In genomic region chr5:32192016-32192845, GRCm38 (mm10) we compare ENCODE assay signal across 10 mouse cellular contexts. TPM values are rescaled to one million over a fixed set of nuclear protein-coding genes. Genes with fewer than 3 reads are reported as not detected.
DNase-seq lines count a peak whose midpoint lies in the region; ATAC-seq and TF ChIP-seq lines count a peak whose summit lies in the region.
"Had no signal": no experiment of that assay in that cellular context is flagged by ENCODE, and none has a peak within 500 bp of the region (broad histone marks: within the 10 kb centered on the region; RNA-seq: fewer than 3 reads in every experiment).

No protein-coding gene starts in this region.

- WGBS in kidney, adult 2 months, result 73% methylated on average over 16 of the region's 16 CpGs
- WGBS in intestine, postnatal 0 days, result 51% methylated on average over 16 of the region's 16 CpGs

- peak; percentile 80 for ATAC-seq in intestine, postnatal 0 days

- peak overlapping the region; percentile 44 for H3K27ac ChIP-seq in kidney, adult 2 months (ENCODE audit: insufficient read depth, low read depth, low read length)
- H3K27ac ChIP-seq in CH12.LX (ENCODE audit: insufficient read depth, low read depth), result no peak overlapping the region
- peak overlapping the region; percentile 5 for H3K27ac ChIP-seq in intestine, postnatal 0 days (ENCODE audit: low read depth, low read length)
- H3K27ac ChIP-seq: liver, embryonic 14.5 days had no signal

- no peak overlapping the region for H3K9ac ChIP-seq in CH12.LX (ENCODE audit: insufficient read depth, low read depth)
- H3K9ac ChIP-seq in intestine, postnatal 0 days (ENCODE audit: low read depth, low read length), result no peak overlapping the region
- H3K9ac ChIP-seq: liver, embryonic 14.5 days had no signal

- in situ Hi-C loops in CH12.LX (cut with MboI; ENCODE audit: low pct_ligation_motif_present, low pct_unique_long_range_greater_than_20kb, low sequenced_read_pairs), result loop anchor here (10.0 kb wide), 2 partner anchors 597 to 627 kb away; partner anchors contain the start of gene Mrpl33

- no peak overlapping the region for H3K4me2 ChIP-seq in CH12.LX (ENCODE audit: insufficient read depth, low read depth, poor library complexity, severe bottlenecking)
- peak overlapping the region; percentile 13; the same call in 1 of the 2 replicates for H3K4me2 ChIP-seq in intestine, postnatal 0 days (replicated peaks; ENCODE audit: low read depth)

- no peak for DNase-seq in kidney, adult 2 months
- DNase-seq in kidney, postnatal 25 days, result no peak
- peak; percentile 68 for DNase-seq in CH12.LX (ENCODE audit: extremely low read depth)
- peak; percentile 63 for DNase-seq in c-Kit-positive CD71-negative TER-119-negative erythroid progenitor cells, embryonic 14.5 days (ENCODE audit: low read depth)
- no peak for DNase-seq in embryo, embryonic 10 days (ENCODE audit: low spot score)
- no peak for DNase-seq in gastrocnemius, postnatal 10 days
- DNase-seq in thymus, postnatal 4 days, result no peak
- DNase-seq: cerebellum, adult 8-10 months had no signal

- no peak for TF ChIP-seq POLR2A in kidney, adult 2 months (IDR thresholded peaks at IDR 0.05; ENCODE audit: low read depth, low read length)
- no peak for TF ChIP-seq POLR2A in CH12.LX (IDR thresholded peaks at IDR 0.05; ENCODE audit: low read depth, low read length)

- no peak for TF ChIP-seq CTCF in kidney, adult 2 months (conservative IDR thresholded peaks at IDR 0.05; ENCODE audit: insufficient read depth, insufficient read length, low read depth, low read length)
- no peak for TF ChIP-seq CTCF in CH12.LX (conservative IDR thresholded peaks at IDR 0.05 in 1 of 2, IDR thresholded peaks at IDR 0.05 in 1 of 2; ENCODE audit: low read depth in 2 of 2, low read length in 2 of 2)
- peak; percentile 31 for TF ChIP-seq CTCF in intestine, postnatal 0 days (IDR thresholded peaks at IDR 0.05; ENCODE audit: low read depth)

- TF ChIP-seq EP300 in CH12.LX (IDR thresholded peaks at IDR 0.05; ENCODE audit: low read length), result no peak

- TF ChIP-seq RAD21 in CH12.LX (IDR thresholded peaks at IDR 0.05; ENCODE audit: low read depth, low read length), result no peak

- H3K4me3 ChIP-seq in kidney, adult 2 months (ENCODE audit: insufficient read depth, low read depth, low read length), result no peak overlapping the region
- H3K4me3 ChIP-seq in CH12.LX (replicated peaks in 1 of 3; ENCODE audit: low read depth in 2 of 3, low read length in 2 of 3, poor library complexity in 1 of 3), result no peak overlapping the region
- H3K4me3 ChIP-seq in intestine, postnatal 0 days (ENCODE audit: low read depth, low read length), result no peak overlapping the region

- H3K4me1 ChIP-seq in kidney, adult 2 months (ENCODE audit: control insufficient read depth, insufficient read depth, low read length), result no peaks in the 10 kb centered on the region
- peaks cover 6 to 21% of the 10 kb centered on the region in 2 experiments for H3K4me1 ChIP-seq in CH12.LX (ENCODE audit: control insufficient read depth in 1 of 2, insufficient read depth in 2 of 2)
- H3K4me1 ChIP-seq in intestine, postnatal 0 days (replicated peaks; ENCODE audit: control insufficient read depth, insufficient read depth, low read length), result peaks cover 12% of the 10 kb centered on the region; the same call in 1 of the 2 replicates

- no peaks in the 10 kb centered on the region for H3K36me3 ChIP-seq in kidney, adult 2 months (ENCODE audit: control insufficient read depth, insufficient read depth, low read length)
- H3K36me3 ChIP-seq in CH12.LX (replicated peaks in 1 of 2; ENCODE audit: control insufficient read depth in 1 of 2, insufficient read depth in 1 of 2, low read length in 1 of 2), result no peaks in the 10 kb centered on the region
- H3K36me3 ChIP-seq in intestine, postnatal 0 days (ENCODE audit: control insufficient read depth, insufficient read depth), result no peaks in the 10 kb centered on the region

- no peaks in the 10 kb centered on the region for H3K9me3 ChIP-seq in CH12.LX (replicated peaks; ENCODE audit: low read length)
- H3K9me3 ChIP-seq in intestine, postnatal 0 days (ENCODE audit: control insufficient read depth), result no peaks in the 10 kb centered on the region

- dilution Hi-C loops in CH12.LX (cut with MboI; ENCODE audit: extremely low pct_ligation_motif_present, extremely low pct_unique_long_range_greater_than_20kb, low sequenced_read_pairs), result no loop called here

- H3K27me3 ChIP-seq in kidney, adult 2 months (replicated peaks; ENCODE audit: control insufficient read depth, insufficient read depth, low read length), result no peaks in the 10 kb centered on the region
- H3K27me3 ChIP-seq in CH12.LX (replicated peaks), result no peaks in the 10 kb centered on the region
- H3K27me3 ChIP-seq in intestine, postnatal 0 days (replicated peaks; ENCODE audit: control insufficient read depth, insufficient read depth, low read length), result no peaks in the 10 kb centered on the region

- H3K79me2 ChIP-seq in CH12.LX (replicated peaks; ENCODE audit: control insufficient read depth, extremely low read depth, insufficient read depth, poor library complexity, severe bottlenecking), result no peaks in the 10 kb centered on the region

TF ChIP-seq in CH12.LX, 34 proteins besides CTCF, POLR2A, EP300 and RAD21:
- TF ChIP-seq ZMIZ1 (IDR thresholded peaks at IDR 0.05; ENCODE audit: low read depth, low read length) (no peak), HCFC1 (IDR thresholded peaks at IDR 0.05; ENCODE audit: low read depth, low read length) (no peak), MEF2A (IDR thresholded peaks at IDR 0.05; ENCODE audit: borderline replicate concordance, low read depth, low read length) (0 out of 2 replicates have a peak, but pooled peaks have one; percentile 25), BHLHE40 (IDR thresholded peaks at IDR 0.05; ENCODE audit: low read depth, low read length) (0 out of 2 replicates have a peak, but pooled peaks have one; percentile 38)

RNA-seq across cellular contexts. Expression of gene Plb1, which starts 40.3 kb away (rescaled TPM):
- polyA plus RNA-seq in kidney, adult 2 months (2012; rRNA removed), result 0.02 and 0.03 TPM in 2 replicates
- total RNA-seq in CH12.LX (2012; rRNA removed) (0.42 and 0.51 TPM in 2 replicates), CH12.LX (2014; rRNA removed) (0.66 and 0.85 TPM in 2 replicates)
- 1.4 and 2.3 TPM in 2 replicates for polyA plus RNA-seq in CH12.LX (2012; ENCODE audit: insufficient read length, low read depth)
- 0.56 and 0.68 TPM in 2 replicates for polyA plus RNA-seq in intestine, postnatal 0 days (2015; fragmentation: Nextera tagmentation; extraction: Ambion mirVana)
- 1 to 10 TPM; 4.0 to 6.5 TPM for total RNA-seq in gastrocnemius, postnatal 10 days (2021)

RNA-seq across cellular contexts. Expression of gene Fosl2, which starts 56.6 kb away (rescaled TPM):
- 7.5 and 9.0 TPM in 2 replicates for polyA plus RNA-seq in kidney, adult 2 months (2012; rRNA removed)
- total RNA-seq in CH12.LX (2012; rRNA removed) (0.17 and 0.59 TPM in 2 replicates), CH12.LX (2014; rRNA removed) (0.23 TPM in 2 replicates)
- 0.52 and 0.91 TPM in 2 replicates for polyA plus RNA-seq in CH12.LX (2012; ENCODE audit: insufficient read length, low read depth)
- polyA plus RNA-seq in intestine, postnatal 0 days (2015; fragmentation: Nextera tagmentation; extraction: Ambion mirVana), result 5.8 and 5.9 TPM in 2 replicates
- 10 to 100 TPM; 30.2 to 33.1 TPM for total RNA-seq in gastrocnemius, postnatal 10 days (2021)

Comparison
In these comparisons a context has a peak if more than half of its experiments do, and no peak if none do; other contexts are left out.
1. DNase-seq: peak in CH12.LX (single experiment) and c-Kit-positive CD71-negative TER-119-negative erythroid progenitor cells, embryonic 14.5 days (single experiment); none in kidney, adult 2 months (single experiment), kidney, postnatal 25 days (0 of 2), embryo, embryonic 10 days (single experiment), gastrocnemius, postnatal 10 days (single experiment) and thymus, postnatal 4 days (single experiment).